Mouse (Mus musculus) heart, postnatal 36 days (tissue): ENCODE results near the gene Sec11a. TPM values are rescaled to one million over a fixed set of nuclear protein-coding genes. Genes with fewer than 3 reads are reported as not detected.

ENCODE experiments used
- DNase-seq, 2 experiments: peaks; one replicate each; pipeline ENCODE4 v3.0.0; 2021 to 2022
- intact Hi-C: fragments of 180-260 bp; cut with DNase I; formaldehyde crosslinking; loops from one replicate; pipeline ENCODE4 v1.15.1; 2025
- total RNA-seq, 2 experiments: library from RNA; stranded (reverse); gene quantifications; 2 replicates each; pipeline ENCODE4 v1.2.3; 2021

Sec11a gene
- total RNA-seq, 2 experiments from 2014 or later = 51.2 to 52.2 TPM

DNA sequence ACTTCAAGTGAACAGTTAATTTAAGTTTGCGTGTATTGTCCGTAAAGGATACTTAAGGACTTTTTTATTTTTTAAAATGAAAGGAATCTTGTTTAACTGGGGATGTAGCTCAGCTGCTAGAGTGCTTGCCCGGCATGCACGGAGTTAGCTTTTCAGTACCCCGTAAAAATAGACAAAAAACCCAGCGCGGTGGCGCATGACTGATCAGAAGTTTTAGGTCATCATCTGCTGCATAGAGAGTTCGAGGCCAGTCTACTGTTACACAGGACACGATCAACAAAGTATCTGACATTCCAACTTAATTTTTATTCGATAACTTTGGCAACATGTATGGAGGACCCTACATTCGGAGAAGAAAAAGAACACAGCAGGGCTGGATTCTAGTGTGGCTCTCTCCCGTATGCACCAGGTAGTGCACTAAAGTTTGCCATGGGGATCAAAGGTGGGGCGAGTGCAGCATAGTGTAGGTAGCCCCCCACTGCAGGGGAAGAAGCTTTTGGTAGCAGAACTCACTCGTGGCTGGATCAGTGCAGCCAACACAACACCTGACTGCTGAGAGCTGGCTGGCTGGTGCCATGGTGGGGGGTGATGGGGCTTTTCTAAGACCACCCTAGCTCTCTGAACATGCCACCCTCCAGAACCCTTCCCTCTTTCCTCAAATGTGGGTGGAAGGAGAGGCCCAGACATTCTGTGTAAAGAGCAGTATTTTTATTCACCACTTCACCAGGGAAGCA is 45.9 kb downstream of the Sec11a start:
- DNase-seq = no peak
- intact Hi-C loops = loop anchor here (2.0 to 5.0 kb wide), 3 partner anchors 91 to 251 kb away; partner anchors contain the start of gene Zfp592

DNA sequence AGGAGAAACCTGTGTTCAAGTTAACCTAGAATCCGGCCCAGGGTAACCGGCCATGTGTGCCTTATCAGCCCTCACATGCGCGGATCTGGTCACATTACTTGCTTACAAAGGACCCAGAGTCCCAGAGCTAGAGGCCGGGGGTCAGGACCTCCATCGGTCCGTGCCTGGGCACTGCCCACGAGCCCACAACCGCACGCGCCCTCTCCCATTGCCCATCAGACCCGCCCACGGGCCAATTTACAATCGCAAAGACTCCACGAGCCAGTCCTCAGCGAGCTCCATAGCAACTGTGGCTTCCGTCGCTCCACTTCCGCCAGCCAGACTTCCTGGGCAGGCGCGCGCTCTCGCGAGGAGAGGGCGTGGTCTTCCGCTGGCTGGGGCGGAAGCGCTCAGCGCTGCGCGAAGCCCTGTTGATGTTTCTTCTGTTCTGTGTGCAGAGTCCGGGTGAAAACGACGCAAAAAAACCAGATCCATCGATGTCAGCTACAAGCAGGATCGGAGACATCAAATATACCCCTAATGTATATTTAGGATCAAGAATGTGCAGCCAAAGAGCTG is 46.6 kb downstream of the Sec11a start, which contains the start of gene Wdr73:
Gene Wdr73 (minus strand): TSS at position 326 of the 558 bp plus-strand sequence.
- intact Hi-C loops = loop anchor here (2.0 to 5.0 kb wide), 3 partner anchors 92 to 251 kb away; partner anchors contain the start of gene Zfp592
- DNase-seq = peak; percentile 88 to 91

DNA sequence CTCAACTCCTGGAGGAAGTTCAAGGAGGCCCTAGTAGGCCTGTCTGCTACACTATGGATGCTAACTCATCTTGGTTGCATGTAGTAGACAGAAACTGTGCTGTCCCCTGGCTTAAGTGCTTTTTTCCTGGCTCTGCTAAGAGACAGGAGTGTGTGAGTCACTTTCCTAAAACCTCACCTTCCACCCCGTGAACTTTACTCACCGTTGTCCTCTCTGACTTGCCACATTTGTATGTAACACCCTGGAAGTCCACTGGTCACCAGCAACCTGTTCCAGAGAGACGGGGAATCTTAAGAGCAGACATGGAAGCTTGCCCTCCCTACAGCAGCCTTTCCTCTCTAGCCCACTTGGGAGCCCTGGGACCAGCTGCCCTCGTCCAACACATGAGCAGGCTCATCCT is 49.9 kb downstream of the Sec11a start:
- DNase-seq = no peak
- intact Hi-C loops = no loop called here

DNA sequence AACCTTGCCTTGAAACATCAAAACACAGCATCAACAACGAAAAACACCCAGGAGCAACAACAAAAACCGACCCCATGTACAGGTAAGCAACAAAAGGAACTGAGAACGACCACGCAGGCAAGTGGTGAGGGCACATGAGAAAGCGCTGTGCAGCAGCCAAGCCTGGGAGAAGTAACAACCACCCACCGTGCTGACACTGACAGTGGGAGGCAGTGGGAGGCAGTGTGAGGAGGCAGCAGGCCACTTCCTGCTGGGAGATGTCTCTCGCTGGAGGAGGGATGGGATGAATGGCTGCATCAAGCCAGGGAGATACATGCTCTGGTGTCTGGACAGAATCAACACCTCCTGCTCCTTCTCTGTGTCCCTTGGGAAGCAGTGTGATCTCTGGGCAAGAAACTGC is 50.4 kb downstream of the Sec11a start:
- intact Hi-C loops = no loop called here
- no peak for DNase-seq

DNA sequence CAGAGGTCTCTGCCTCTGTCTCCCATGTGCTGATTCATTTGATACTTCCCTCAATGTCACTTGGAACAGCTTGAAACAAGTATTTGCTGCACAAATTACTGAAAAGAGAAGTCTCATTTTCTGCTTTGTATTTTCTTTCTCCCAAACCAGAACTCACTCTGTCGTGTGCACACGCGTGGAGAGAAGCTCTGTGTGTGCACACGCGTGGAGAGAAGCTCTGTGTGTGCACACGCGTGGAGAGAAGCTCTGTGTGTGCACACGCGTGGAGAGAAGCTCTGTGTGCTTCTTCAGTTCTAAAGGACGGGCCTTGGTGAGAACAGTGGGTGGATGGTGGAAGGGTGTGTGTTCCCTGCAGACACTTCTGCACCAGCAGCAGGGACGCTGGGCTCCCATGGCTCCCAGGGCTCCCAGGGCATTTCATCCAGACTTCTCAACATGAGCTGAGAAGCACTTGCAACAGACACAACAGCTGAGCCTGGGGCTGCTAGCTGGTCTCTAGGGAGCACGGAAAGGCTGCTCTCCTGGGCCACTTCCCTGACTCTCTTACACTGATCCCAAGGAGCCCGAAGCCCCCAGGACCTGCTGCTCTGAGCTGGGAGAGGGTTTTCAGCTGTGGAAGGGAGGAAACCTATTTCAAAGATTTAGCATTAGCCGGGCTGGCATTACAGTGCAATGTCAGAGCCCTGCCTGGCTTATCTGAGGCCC is 52.6 kb downstream of the Sec11a start:
- DNase-seq = no peak
- intact Hi-C loops = no loop called here

DNA sequence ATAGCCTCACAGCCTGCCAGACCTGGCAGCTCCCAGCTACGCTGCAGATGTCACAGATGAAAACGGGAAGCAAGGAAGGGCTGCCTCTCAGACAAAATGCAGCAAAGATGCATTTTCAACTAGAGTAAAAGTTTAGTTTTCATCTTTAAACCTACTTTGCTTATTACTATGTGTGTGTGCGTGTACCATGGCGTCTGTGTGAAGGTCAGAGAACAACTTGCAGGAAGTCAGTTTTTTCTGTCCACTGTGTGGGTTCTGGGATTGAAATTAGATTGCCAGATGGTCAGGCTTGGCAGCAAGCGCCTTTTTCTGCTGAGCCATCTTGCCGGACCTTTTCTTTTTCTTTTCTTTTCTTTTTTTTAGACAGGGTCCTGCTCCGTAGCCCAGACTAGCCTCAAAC is 53.4 kb downstream of the Sec11a start:
- DNase-seq = no peak
- intact Hi-C loops = no loop called here

DNA sequence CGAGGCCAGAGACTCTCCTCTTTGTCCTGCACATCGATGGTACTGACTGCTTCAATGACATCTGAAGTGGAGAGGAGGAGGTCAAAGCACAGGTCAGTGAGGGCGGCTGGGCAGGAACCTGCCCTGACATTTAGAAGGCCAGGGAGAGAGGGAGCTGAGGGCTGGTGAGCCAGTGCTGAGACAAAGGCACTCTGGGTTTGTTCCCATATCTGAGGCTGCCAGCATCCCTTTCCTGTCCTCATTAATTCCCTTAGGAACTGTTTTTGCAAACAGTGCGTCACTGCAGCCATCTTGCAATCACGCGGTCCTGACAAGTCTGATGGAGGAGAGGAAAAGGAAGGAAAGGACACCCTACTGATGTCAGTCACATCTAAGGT is 53.8 kb downstream of the Sec11a start:
- intact Hi-C loops = no loop called here
- DNase-seq = peak in 1 of 2 experiments; percentile 26

DNA sequence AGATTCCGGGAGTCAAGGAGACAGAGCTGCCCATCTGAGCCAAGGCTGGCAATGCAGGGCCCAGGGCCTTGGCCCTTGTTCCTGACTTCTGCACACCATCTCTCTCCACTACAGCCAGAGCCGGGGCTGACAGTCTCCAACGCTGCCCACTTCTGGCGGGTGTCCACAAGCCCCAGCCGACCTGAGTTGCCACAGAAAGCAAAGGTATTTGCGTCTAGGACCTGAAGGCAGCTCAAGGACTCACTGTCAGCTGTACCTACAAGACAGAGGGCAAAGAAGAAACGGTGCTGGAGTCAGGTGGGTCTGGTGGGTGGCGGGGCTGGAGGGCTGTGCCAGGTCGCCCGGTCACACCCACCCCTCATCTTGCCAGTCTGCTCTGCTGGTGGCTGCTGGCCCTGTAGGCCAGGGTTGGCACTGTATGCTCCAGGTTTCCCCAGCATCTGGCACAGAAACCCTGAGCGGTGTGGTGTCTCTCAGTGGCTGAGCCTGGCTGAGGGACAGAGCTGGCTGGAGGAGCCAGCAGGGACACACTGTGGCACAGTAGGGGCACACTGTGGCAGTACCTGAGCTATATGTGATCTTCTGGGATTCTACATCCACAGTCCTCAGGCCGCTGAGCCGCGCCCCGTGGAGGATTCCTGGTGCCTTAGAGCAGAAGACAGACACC is 54.4 kb downstream of the Sec11a start:
- intact Hi-C loops = no loop called here
- DNase-seq = no peak

DNA sequence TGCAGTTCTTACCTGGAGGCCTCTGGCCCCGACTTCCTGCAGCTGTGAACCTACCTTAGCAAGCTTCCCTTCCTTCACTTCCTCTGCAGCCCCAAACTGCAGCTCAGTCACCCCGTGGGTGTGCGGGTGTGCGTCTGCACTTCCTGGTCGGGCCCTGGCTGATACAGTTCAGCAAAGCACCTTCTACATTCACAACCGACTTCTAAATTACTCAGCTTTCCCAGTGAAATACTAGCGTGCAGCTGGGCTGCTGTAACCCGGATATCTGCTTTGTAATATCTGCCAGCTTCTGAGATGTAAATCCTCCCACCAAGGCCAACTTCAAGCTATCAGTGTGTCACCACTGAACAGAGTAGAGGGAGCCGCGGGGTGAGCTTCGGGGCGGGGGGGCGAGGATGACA is 57.7 kb downstream of the Sec11a start:
- DNase-seq = no peak

DNA sequence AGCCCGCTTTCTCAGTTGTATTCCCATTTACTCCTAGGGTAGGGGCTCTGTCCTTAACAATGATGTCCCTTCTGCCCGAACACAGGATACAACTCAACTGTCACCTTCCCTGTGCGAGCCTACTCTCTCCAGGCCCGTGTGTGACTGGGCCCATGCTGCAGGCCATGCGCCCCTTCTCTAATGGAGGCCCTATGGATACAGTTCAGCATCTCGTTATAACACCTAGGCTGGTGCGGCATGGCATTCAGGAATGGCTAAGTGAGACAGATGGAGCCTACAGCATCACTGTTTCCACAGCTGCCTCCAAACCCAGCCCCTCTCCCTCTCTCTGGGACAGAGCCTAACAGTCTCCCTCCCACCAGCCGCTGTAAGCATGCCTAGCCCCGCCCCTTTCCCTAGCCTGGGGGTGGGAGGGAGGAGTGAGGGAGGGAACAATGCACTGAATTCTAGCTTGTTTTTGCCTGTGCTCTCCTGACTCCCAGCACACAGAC is 58.5 kb downstream of the Sec11a start:
- DNase-seq = peak; percentile 42 to 51
- intact Hi-C loops = no loop called here

More for the DNA sequence above, 57.7 kb downstream of the Sec11a start:
- intact Hi-C loops = no loop called here

DNA sequence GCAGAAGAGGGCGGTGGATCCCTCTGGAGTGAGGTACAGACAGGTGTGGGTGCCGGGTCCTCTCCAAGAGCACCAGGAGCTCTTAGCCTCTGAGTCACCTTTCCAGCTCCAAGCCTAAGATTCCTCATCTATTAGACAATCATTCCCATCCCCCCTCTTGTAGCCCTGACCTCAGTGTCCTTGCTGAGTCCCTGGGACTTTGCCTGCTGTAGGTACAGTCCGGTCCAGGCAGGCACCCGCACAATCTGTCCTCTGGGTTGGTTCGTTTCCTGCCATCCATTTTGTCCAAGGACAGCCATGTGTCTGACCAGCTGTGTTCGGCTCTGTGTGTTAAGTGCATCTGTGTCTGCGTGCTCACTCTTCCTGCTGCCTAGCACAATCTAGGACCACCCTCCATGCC is 59.0 kb downstream of the Sec11a start:
- intact Hi-C loops = no loop called here

DNA sequence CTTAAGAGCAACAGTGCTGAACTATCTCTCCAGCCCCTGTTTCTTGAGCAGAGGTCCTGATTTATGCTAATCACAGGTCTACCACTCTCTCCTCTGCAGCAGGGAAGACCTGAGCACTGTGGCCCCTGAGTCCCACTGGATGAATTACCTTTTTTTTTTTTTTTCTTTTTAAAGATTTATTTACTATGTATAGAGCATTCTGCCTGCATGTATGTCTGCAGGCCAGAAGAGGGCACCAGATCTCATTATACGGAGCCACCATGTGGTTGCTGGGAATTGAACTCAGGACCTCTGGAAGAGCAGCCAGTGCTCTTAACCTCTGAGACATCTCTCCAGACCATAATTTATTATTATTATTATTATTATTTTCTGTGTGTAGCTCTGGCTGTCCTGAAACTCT is 61.9 kb downstream of the Sec11a start:
- intact Hi-C loops = loop anchor here (2.0 kb wide), 1 partner anchor 269 kb away; no protein-coding TSS in a partner anchor
- DNase-seq = no peak

More for the DNA sequence above, 59.0 kb downstream of the Sec11a start:
- DNase-seq = no peak

DNA sequence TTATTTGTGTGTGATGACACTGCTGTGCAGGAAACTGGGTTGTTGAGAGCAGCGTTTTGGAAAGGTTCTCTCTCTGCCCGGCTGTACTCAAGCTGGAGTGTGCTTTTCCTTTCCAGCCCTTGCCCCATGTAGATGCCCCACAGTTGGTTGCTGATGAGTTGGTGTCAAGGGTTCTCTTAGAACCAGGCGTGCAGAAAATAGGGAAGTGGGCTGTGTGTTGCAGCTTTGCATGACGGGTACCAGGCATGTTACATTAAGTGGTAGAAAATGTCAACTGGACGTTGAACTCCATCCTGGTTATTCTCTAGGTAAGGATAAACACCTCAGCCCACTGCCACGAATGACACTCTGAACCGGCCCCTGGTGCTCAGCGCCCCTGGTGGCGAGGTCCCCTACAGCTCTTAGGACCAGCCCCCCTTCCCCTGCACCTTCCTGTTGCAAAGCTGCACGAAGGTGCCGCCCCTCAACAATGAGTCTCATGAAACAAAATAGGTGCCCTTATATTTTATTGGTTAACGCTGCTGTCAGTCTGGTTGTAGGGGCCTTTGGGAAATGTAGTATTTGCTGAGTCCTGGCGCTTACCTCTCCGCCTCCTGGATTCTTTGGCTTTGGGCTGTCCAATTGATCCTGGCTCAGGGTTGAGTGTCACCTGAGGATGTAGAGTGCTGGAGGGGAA is 64.6 kb downstream of the Sec11a start:
- intact Hi-C loops = no loop called here

DNA sequence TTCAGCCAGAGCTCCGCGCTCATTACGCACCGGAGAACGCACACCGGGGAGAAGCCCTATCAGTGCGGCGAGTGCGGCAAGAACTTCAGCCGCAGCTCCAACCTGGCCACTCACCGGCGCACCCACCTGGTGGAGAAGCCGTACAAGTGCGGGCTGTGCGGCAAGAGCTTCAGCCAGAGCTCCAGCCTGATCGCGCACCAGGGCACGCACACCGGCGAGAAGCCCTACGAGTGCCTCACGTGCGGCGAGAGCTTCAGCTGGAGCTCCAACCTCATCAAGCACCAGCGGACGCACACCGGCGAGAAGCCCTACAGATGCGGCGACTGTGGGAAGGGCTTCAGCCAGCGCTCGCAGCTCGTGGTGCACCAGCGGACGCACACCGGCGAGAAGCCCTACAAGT is 71.9 kb downstream of the Sec11a start:
- intact Hi-C loops = no loop called here
- no peak for DNase-seq

More for the DNA sequence above, 64.6 kb downstream of the Sec11a start:
- DNase-seq = no peak

DNA sequence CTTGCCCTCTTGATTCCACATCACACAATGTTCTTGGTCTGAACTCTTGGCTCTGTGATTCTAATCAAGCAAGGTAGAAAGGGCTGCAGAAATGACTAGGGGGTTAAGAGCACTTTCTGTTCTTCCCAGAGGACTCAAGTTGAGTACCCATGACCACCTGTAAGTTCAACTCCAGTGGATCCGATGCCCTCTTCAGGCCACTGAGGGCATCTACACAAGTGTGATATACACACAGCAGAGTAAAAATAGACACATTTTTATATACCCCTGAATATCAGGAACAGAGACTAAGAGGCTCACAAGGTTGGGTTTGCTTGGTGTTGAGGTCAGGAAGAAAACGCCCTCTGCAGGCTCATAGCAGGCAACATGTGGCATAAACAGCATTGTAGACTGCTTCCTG is 73.9 kb downstream of the Sec11a start:
- no peak for DNase-seq
- intact Hi-C loops = no loop called here

DNA sequence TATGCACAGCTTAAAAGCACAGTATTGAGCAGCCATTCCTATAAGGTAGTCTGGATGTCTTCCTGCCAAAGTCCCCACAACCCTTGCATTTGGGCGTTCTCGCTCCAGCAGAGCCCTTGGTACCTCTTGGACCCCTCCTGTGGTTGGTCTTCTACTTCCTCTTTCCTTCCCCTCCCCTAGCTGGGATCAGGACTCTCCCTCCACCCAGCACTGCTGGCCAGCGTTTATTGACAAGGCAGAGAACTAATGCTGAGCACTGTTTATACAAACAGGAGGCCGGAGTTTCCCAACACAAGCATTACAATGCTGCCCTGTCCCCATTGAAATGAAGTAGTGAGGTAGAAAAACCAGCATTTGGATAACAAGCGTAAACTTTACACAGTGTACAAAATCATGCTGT is 74.5 kb downstream of the Sec11a start:
- intact Hi-C loops = no loop called here
- no peak for DNase-seq

DNA sequence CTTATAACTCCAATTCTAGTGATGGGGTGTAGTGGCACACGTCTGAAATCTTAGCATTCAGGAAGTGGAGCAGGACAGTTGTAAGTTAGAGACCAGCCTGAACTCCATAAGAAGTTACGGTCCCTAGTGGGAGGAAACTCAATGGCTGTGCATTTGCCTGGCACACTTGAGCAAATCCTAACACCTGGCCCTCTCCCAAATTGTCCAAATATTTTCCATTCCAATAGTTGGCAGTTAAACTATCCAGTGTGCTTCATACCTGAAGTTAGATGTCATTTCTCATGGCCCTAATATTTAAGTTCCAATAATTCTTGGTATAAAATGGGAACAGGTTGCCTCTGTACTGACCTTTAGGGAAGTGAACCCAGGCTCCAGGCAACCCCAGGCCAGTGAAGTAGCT is 78.9 kb downstream of the Sec11a start:
- DNase-seq = no peak
- intact Hi-C loops = no loop called here

DNA sequence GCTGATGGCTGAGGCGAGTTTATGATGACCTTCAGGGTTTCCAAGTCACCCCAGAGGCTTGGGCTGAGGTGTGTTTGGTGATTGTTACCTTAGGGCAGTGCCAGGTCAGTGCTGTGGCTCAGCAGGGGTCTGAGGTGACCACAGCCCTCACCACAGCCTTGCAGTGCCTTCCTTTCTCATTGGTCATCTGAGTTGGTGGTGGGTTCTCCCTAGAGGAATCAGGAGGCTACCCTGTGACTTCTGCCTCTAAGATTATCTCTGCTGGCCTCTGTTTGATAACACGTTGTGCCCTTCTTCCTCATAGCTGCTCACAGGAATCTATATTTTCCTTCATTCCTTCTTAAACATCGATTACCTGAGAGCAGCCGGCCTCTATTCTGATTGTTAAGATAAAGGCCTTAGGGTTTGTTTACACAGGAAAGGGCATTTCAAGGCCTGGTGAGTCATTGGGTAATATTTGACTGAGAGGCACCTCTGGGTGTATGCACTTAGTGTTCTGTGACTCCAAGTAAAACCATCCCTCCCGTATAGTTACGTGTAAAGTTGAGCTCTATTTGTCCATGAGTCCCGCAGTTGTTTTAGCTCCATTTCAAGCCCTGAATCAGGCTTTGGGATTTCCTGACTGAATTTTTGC is 80.9 kb downstream of the Sec11a start:
- no peak for DNase-seq
- intact Hi-C loops = no loop called here

DNA sequence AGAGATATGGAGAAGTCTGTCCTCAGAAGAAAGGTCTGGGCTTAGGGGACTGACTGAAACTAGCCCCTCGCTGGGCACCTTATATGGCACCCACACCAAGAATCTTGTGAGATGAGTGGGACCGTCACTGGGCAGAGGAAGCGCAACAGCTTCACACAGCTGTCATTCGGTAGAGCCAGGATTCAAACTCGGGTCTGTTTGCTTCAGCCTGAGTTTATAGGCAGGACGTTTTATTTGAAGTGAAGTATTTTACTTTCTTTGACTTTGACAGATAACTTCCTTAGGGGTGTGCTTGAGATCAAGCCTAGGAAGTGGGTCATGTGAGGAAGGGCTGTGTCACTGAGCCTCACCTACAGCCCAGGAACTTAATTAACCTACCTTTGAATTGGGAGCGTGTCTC is 82.1 kb downstream of the Sec11a start:
- intact Hi-C loops = no loop called here
- DNase-seq = no peak

DNA sequence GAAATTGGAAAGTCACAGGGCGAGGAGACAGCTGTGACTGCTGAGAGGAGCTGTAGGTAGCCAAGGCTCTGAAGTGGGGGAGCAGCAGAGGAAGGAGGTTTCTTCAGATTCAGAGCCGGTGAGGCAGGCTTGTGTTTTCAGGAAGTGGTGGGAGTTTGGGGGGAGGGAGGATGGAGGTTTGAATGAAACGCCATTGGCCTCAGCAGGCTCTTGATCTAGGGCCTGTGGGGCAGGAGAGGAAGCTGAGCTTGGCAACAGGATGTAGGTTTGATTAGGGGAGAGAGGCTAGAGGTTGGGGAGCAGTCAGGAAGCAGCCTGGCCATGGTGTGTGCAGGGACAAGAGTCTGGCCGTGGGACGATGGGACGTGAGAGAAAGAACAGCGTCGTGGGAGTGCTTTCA is 82.7 kb downstream of the Sec11a start:
- intact Hi-C loops = loop anchor here (5.0 kb wide), 1 partner anchor 477 kb away; no protein-coding TSS in a partner anchor
- DNase-seq = no peak
